Mouse (Mus musculus): ENCODE measurements around the gene Epb41. TPM values are rescaled to one million over a fixed set of nuclear protein-coding genes. Genes with fewer than 3 reads are reported as not detected.

Gene Epb41
- polyA plus RNA-seq, 1 experiment = 21.6 TPM

GRCm38 (mm10) chr4:132051321-132052275 is 23.5 kb downstream of the Epb41 start:
- no peak for DNase-seq (ENCODE audit: low read depth, low spot score)
- WGBS = 82% methylated on average over 10 of the region's 10 CpGs

DNA sequence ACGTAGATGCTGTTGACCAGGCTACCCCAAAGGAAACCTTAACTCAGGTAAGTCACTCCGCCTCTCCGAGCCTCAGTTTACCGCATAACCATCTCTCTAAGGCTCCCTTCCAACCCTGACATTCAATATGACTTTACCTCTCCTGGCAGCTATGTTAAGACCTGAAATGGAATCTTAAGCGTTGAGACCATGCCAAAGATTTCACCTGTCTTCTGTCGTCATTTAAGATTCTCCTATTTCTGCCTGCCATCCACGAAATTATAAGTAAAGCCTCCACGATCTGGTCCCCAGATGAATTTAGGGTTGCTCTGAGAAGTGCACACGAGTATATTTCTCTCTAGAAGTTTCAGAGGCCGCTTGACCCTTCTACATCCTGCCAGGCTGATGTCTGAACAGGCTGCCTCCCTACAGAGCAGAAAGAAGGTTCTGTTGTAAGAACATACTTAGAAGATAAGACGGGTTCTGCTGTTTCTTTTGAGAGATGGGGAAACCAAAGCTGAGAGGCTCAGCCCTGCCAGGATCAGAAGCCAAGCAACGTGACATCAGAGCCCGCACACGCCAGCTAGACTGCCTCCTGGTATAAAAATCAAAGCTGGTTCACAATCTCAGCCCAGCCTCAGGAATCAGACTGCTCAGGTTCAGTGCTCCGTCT is 25.4 kb downstream of the Epb41 start:
- WGBS = 15% methylated on average over 15 of the region's 15 CpGs
- DNase-seq (ENCODE audit: low read depth, low spot score) = no peak

DNA sequence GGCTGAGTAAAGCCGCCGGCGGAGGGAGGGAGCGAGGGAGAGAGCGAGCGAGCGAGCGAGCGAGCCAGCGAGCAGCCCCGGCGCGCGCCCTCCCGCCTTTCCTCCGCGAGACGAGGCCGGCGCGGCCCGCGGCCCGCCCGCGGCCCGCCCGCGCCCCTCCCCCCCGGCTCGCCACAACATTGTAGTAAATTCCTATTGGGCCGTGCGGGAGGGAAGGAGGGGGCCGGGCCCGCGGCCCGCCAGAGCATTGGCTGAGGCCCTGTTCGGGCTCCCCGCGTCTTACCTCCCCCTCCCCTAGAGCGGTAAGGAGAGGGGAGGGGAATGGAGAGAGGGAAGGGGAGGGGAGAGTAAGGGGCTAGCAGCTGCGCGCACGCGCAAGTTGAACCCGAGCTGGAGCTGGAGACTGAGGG is 26.1 kb downstream of the Epb41 start:
- WGBS = 0% methylated on average over 20 of the region's 46 CpGs

DNA sequence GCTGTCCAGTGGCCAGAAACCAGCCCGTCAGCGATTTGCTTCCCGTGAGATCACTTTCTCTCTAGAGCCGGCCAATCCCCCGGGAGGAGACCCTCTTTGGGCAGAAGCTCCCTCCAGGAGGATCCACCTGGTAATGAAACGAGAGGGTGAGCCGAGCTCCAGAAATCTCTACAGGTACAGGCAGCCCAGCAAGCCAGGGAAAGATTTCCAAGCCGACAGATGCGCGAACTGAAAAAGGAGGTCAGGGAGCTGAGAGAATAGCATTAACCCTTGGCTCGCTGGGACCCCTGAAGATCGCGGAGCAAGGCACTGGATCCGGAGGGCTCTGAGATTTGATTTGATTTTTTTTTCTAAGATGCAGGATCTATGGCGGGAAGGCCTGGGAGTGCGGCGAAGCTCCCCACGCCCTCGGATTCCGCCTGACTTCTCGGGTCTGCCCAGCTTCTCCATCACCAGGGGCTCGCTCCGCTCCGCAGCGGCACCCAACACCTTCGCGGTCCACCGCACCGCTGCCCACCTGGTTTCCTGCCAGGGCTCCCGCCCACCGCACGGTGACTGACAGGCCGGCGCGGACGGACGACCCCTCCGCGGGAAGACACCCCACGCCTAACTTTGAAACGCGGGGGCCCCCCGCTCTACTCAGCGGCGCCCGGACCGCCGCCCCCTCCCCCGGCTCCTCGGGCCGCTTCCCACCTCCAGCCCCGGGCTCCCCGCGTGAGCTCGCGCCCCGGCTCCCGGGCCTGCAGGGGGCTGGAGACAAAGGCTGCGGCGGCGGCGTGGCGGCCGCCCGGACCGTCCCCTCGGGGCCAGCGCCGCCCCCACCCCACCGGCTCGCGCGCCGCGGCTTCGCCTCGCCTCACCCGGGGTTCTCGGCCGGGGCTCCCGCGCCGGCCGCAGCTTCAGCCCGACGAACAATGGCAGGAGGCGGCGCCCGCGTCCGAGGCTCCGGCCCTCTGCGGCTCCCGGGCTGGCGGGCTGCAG is 26.8 kb downstream of the Epb41 start:
- WGBS = 4% methylated on average over 94 of the region's 95 CpGs
- DNase-seq (ENCODE audit: low read depth, low spot score) = no peak

More for the DNA sequence above, 26.1 kb downstream of the Epb41 start:
- peak; percentile 38 for DNase-seq (ENCODE audit: low read depth, low spot score)

DNA sequence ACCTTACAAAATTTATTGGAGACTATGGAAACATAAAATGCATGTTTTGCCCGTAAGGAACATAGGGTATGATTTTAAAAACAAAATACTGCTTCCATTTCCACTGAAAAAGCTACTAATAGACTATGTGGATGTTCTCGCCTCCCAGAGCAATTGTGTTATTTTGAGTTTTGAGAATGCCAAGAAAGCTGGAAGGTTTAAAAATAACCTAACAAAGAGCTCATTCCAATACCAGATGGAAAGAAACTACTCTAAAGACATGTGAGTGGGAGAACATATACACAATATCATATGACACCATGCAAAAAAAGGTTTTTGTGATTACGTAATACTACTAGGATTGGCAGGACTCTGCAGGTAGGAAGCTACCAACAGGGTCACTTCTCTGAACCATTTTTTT is 31.4 kb downstream of the Epb41 start:
- DNase-seq (ENCODE audit: low read depth, low spot score) = no peak
- 90% methylated on average over 3 of the region's 3 CpGs for whole genome bisulfite sequencing

GRCm38 (mm10) chr4:132041471-132042332 is 33.4 kb downstream of the Epb41 start:
- no peak for DNase-seq (ENCODE audit: low read depth, low spot score)
- WGBS = 80% methylated on average over 6 of the region's 6 CpGs

GRCm38 (mm10) chr4:132039975-132040645 is 35.0 kb downstream of the Epb41 start:
- no peak for DNase-seq (ENCODE audit: low read depth, low spot score)
- WGBS = 51% methylated on average over 8 of the region's 8 CpGs

- DNase-seq (ENCODE audit: low read depth, low spot score) = no peak
- 48% methylated on average over 2 of the region's 2 CpGs for WGBS
Measured at GRCm38 (mm10) chr4:132039521-132039920, 35.6 kb downstream of the Epb41 start.

DNA sequence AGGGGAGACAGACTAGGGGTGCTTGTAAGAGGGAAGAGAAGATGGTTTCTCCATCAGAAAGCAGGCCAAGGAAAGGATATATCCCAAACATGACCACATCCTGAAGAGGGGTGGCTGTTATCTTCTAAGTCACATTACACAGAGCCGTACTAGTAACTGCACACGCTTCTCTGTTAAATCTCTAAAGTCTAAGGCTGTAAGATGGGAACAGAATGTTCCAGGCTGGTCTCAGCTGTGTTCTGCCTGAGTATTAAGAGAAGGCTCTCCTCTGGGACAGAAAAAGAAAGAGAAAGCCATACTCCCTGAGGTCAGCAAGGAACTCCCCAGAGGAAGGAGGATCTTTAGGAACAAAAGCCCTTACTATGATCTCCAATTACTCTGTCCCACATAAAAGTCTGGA is 36.3 kb downstream of the Epb41 start:
- DNase-seq (ENCODE audit: low read depth, low spot score) = no peak
- 85% methylated on average over 2 of the region's 2 CpGs for WGBS

- WGBS = 91% methylated on average over 7 of the region's 7 CpGs
- no peak for DNase-seq (ENCODE audit: low read depth, low spot score)
Measured at GRCm38 (mm10) chr4:132037991-132038390, 37.1 kb downstream of the Epb41 start.

- no peak for DNase-seq (ENCODE audit: low read depth, low spot score)
- 59% methylated on average over 5 of the region's 5 CpGs for WGBS
Measured at GRCm38 (mm10) chr4:132037137-132037536, 38.0 kb downstream of the Epb41 start.

GRCm38 (mm10) chr4:132034242-132034641 is 40.9 kb downstream of the Epb41 start:
- DNase-seq (ENCODE audit: low read depth, low spot score) = no peak
- 93% methylated on average over 2 of the region's 2 CpGs for WGBS

DNA sequence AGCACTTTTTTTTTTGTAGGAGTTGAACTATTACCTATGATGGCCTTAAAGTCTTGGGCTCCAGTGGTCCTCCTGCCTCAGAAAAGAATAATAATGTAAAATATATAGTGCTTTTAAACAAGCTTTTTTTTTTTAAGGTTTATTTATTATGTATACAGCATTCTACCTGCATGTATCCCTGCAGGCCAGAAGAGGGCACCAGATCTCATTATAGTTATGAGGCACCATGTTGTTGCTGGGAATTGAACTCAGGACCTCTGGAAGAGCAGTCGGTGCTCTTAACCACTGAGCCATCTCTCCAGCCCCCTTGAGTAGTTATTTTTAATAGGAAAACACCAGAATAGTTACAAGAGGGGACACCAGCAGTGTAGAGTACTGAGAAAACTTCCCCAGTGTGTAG is 41.9 kb downstream of the Epb41 start:
- WGBS = 89% methylated on average over 1 of the region's 1 CpGs
- no peak for DNase-seq (ENCODE audit: low read depth, low spot score)

DNA sequence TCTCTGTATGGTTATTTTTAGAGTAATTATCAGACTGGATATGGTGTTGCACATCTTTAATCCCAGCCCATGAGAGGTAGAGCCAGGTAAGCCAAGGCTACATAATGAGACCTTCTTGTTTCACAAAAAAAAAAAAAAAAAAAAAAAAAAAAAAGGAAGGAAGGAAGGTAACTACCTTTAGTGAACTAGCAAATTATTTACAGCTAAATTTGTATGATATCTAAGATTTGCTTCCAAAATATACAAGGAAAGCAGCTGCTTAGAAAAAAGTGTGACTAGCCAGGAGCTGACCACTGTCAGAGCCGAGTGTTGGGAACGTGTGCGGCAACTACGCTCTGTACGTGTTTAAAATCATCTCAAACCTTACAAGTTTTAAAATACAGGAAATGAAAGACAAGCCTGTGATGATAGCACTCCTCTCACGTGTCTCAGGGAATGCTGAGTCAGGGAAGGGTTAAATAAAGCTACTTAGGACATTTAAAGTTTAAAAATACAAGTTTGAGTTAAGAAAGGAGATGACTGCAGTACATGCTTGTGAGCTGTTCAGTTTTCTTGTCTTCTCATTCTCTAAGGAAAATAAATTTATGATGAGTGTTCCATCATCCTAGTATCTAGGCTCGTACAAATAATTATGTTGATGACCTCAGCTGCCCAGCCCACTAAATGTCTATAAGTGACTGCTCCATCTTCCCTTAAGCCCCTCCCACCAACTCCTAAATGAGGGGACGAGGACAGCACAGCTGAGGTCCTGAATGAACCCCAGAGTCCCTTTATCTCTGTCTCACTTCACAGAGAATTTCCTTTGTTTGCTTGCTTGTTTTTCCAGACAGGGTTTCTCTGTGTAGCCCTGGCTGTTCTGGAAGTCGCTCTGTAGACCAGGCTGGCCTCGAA is 45.0 kb downstream of the Epb41 start:
- DNase-seq (ENCODE audit: low read depth, low spot score) = no peak
- 67% methylated on average over 10 of the region's 10 CpGs for WGBS

GRCm38 (mm10) chr4:132027806-132028205 is 47.3 kb downstream of the Epb41 start:
- 90% methylated on average over 1 of the region's 1 CpGs for WGBS
- DNase-seq (ENCODE audit: low read depth, low spot score) = no peak

GRCm38 (mm10) chr4:132027167-132027566 is 48.0 kb downstream of the Epb41 start:
- DNase-seq (ENCODE audit: low read depth, low spot score) = no peak
- 84% methylated on average over 6 of the region's 6 CpGs for WGBS

- no peak for DNase-seq (ENCODE audit: low read depth, low spot score)
- 43% methylated on average over 5 of the region's 5 CpGs for WGBS
Measured at GRCm38 (mm10) chr4:132025738-132026527, 49.2 kb downstream of the Epb41 start.
